Mouse (Mus musculus): ENCODE data around the gene Tas2r134.

DNA sequence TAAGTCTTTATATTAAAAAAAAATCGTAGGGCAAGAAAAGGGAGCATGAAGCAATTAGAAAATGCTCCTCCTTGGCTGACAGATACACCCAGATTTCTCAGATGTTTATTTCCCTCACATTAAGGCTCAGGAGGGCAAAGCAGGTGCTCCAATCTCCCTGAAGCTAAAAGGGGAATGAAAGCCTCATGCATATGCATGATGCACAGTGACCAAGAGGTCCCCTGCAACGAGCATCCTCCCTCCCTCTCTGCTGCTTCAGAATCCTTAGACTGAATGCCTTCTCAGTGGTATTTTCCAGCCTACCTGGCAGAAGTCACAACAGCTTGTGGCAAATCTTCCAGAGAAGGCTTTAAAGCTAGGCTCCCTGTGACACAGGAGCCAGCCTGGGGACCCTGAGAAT lies 16.4 kb upstream of the Tas2r134 start:
- TF ChIP-seq CTCF (IDR thresholded peaks at IDR 0.05), result no peak
- TF ChIP-seq EP300 (IDR thresholded peaks at IDR 0.05), result no peak
